Comparison of ENCODE assay signal across 8 mouse cellular contexts in genomic region chr13:95223427-95223772, GRCm38 (mm10). TPM values are rescaled to one million over a fixed set of nuclear protein-coding genes. Genes with fewer than 3 reads are reported as not detected.
DNase-seq lines count a peak whose midpoint lies in the region; ATAC-seq lines count a peak whose summit lies in the region.

No protein-coding gene starts in this region.

- no peaks in the 10 kb centered on the region for H3K9me3 ChIP-seq in kidney, embryonic 15.5 days (replicated peaks)
- no peaks in the 10 kb centered on the region for H3K9me3 ChIP-seq in embryonic facial prominence, embryonic 13.5 days
- H3K9me3 ChIP-seq in hindbrain, embryonic 16.5 days (ENCODE audit: control insufficient read depth, low read length) = no peaks in the 10 kb centered on the region
- no peaks in the 10 kb centered on the region for H3K9me3 ChIP-seq in midbrain, embryonic 15.5 days

- peak overlapping the region; percentile 99 for H3K4me2 ChIP-seq in kidney, embryonic 15.5 days
- peak overlapping the region; percentile 99 for H3K4me2 ChIP-seq in embryonic facial prominence, embryonic 13.5 days
- H3K4me2 ChIP-seq in hindbrain, embryonic 16.5 days (ENCODE audit: low read length) = peak overlapping the region; percentile 96
- H3K4me2 ChIP-seq in midbrain, embryonic 15.5 days = peak overlapping the region; percentile 97

- peaks cover 15% of the 10 kb centered on the region for H3K4me1 ChIP-seq in kidney, embryonic 15.5 days
- H3K4me1 ChIP-seq in embryonic facial prominence, embryonic 13.5 days = peaks cover 10% of the 10 kb centered on the region; the same call in 1 of the 2 replicates
- peaks cover 5% of the 10 kb centered on the region for H3K4me1 ChIP-seq in hindbrain, embryonic 16.5 days (ENCODE audit: control insufficient read depth, insufficient read depth, low read depth, low read length)
- H3K4me1 ChIP-seq in midbrain, embryonic 15.5 days = peaks cover 11% of the 10 kb centered on the region; the same call in 1 of the 2 replicates

- H3K9ac ChIP-seq in kidney, embryonic 15.5 days = peak overlapping the region; percentile 59
- peak overlapping the region; percentile 72 for H3K9ac ChIP-seq in embryonic facial prominence, embryonic 13.5 days
- peak overlapping the region; percentile 83; the same call in 1 of the 2 replicates for H3K9ac ChIP-seq in hindbrain, embryonic 16.5 days (ENCODE audit: low read depth, low read length)
- no peak overlapping the region for H3K9ac ChIP-seq in midbrain, embryonic 15.5 days

- peak overlapping the region; percentile 73 for H3K4me3 ChIP-seq in kidney, embryonic 15.5 days (replicated peaks)
- H3K4me3 ChIP-seq in embryonic facial prominence, embryonic 13.5 days = peak overlapping the region; percentile 76
- peak overlapping the region; percentile 87 for H3K4me3 ChIP-seq in hindbrain, embryonic 16.5 days (ENCODE audit: low read length)
- peak overlapping the region; percentile 53 for H3K4me3 ChIP-seq in midbrain, embryonic 15.5 days

- DNase-seq in kidney, adult 8-10 months = no peak
- DNase-seq in adrenal gland, postnatal 25 days = no peak
- DNase-seq in cerebellum, adult 11 months = no peak
- DNase-seq in adrenal gland, adult 8-10 months = no peak

- no peak for ATAC-seq in kidney, embryonic 15.5 days (replicated peaks; ENCODE audit: low FRiP score)
- ATAC-seq in embryonic facial prominence, embryonic 13.5 days (ENCODE audit: insufficient number of reproducible peaks, insufficient read depth, low FRiP score, low TSS enrichment, low read depth) = no peak
- ATAC-seq in hindbrain, embryonic 16.5 days = no peak
- ATAC-seq in midbrain, embryonic 15.5 days (replicated peaks) = no peak; the same call in 1 of the 2 replicates

- peaks cover 41% of the 10 kb centered on the region for H3K27me3 ChIP-seq in kidney, embryonic 15.5 days
- peaks cover 51% of the 10 kb centered on the region for H3K27me3 ChIP-seq in embryonic facial prominence, embryonic 13.5 days
- no peaks in the 10 kb centered on the region for H3K27me3 ChIP-seq in hindbrain, embryonic 16.5 days (replicated peaks; ENCODE audit: control insufficient read depth, insufficient read depth, low read length)
- H3K27me3 ChIP-seq in midbrain, embryonic 15.5 days (replicated peaks) = no peaks in the 10 kb centered on the region

- no peaks in the 10 kb centered on the region for H3K36me3 ChIP-seq in kidney, embryonic 15.5 days
- no peaks in the 10 kb centered on the region for H3K36me3 ChIP-seq in embryonic facial prominence, embryonic 13.5 days
- H3K36me3 ChIP-seq in hindbrain, embryonic 16.5 days (ENCODE audit: control insufficient read depth, insufficient read depth, low read length) = no peaks in the 10 kb centered on the region
- H3K36me3 ChIP-seq in midbrain, embryonic 15.5 days (replicated peaks) = no peaks in the 10 kb centered on the region

- WGBS in kidney, embryonic 15.5 days = 54% methylated on average over 2 of the region's 2 CpGs
- 46% methylated on average over 2 of the region's 2 CpGs for WGBS in embryonic facial prominence, embryonic 13.5 days
- 52% methylated on average over 2 of the region's 2 CpGs for WGBS in hindbrain, embryonic 16.5 days
- 55% methylated on average over 2 of the region's 2 CpGs for WGBS in midbrain, embryonic 15.5 days

- no peak overlapping the region for H3K27ac ChIP-seq in kidney, embryonic 15.5 days
- H3K27ac ChIP-seq in embryonic facial prominence, embryonic 13.5 days = no peak overlapping the region
- no peak overlapping the region for H3K27ac ChIP-seq in hindbrain, embryonic 16.5 days (ENCODE audit: low read depth, low read length)
- no peak overlapping the region for H3K27ac ChIP-seq in midbrain, embryonic 15.5 days

RNA-seq across cellular contexts. Expression of gene Pde8b, which starts 26.7 kb away (rescaled TPM):
- polyA plus RNA-seq in kidney, embryonic 15.5 days (2015; fragmentation: Nextera tagmentation; extraction: Ambion mirVana) = 10.2 and 11.7 TPM in 2 replicates
- 2.6 and 3.8 TPM in 2 replicates for polyA plus RNA-seq in embryonic facial prominence, embryonic 13.5 days (2015; fragmentation: Nextera tagmentation; extraction: Ambion mirVana)
- 7.5 and 8.9 TPM in 2 replicates for polyA plus RNA-seq in hindbrain, embryonic 16.5 days (2015; fragmentation: Nextera tagmentation; extraction: Ambion mirVana)
- 6.9 and 7.0 TPM in 2 replicates for polyA plus RNA-seq in midbrain, embryonic 15.5 days (2015; fragmentation: Nextera tagmentation; extraction: Ambion mirVana)
- total RNA-seq in adrenal gland, postnatal 25 days (2021) = 122 and 142 TPM in 2 replicates
- total RNA-seq in adrenal gland, adult 8-10 months (2022) = 100 to 1,000 TPM in 2 of 4 experiments, 10 to 100 TPM in 2; 57.8 to 141 (median 103) TPM
